Mouse (Mus musculus) megakaryocyte, embryonic 14.5 days (primary cell): ENCODE measurements around the gene Ccng1. TPM values are rescaled to one million over a fixed set of nuclear protein-coding genes. Genes with fewer than 3 reads are reported as not detected.
A peak's percentile ranks its signal among the peaks of the same experiment; 100 is the strongest.

Experiments used
- H3K27me3 ChIP-seq: replicated peaks from 2 replicates; pipeline ENCODE3; 2012; ENCODE audit warnings: inconsistent platforms
- H3K36me3 ChIP-seq: replicated peaks from 2 replicates; pipeline ENCODE3; 2012; ENCODE audit warnings: low read length, inconsistent platforms, mixed read lengths
- H3K4me1 ChIP-seq: 2 replicates; pipeline ENCODE4 v1.6.1; 2012; ENCODE audit warnings: inconsistent platforms
- H3K4me3 ChIP-seq: replicated peaks from 2 replicates; pipeline ENCODE3; 2012; ENCODE audit warnings: moderate library complexity, mild to moderate bottlenecking, inconsistent platforms
- H3K9me3 ChIP-seq: 2 replicates; pipeline ENCODE4 v1.6.1; 2012; ENCODE audit warnings: inconsistent platforms
- FLI1 ChIP-seq: IDR thresholded peaks from 2 replicates; pipeline ENCODE4 v1.6.1; 2012; ENCODE audit warnings: low read length, inconsistent platforms, mixed read lengths
- GATA1 ChIP-seq: IDR thresholded peaks from 3 replicates; pipeline ENCODE4 v1.6.1; 2012; ENCODE audit warnings: mixed read lengths, low read length, inconsistent platforms, borderline replicate concordance
- polyA plus RNA-seq: library from polyadenylated mRNA; stranded (reverse); fragments of >175 nt; gene quantifications from 2 replicates; pipeline ENCODE4 v1.2.3, GENCODE M21; 2012; ENCODE audit warnings: low replicate concordance; ENCODE audit not compliant: insufficient read depth

Ccng1 gene
- 42.4 and 46.2 TPM in 2 replicates for polyA plus RNA-seq

- Histone ChIP-seq H3K27me3 (no peaks in the 10 kb centered on the region), H3K36me3 (peaks cover 43% of the 10 kb centered on the region), H3K9me3 (no peaks in the 10 kb centered on the region), H3K4me3 (peak within 1 kb of the TSS; percentile 98), H3K4me1 (peaks cover 38% of the 10 kb centered on the region)
- TF ChIP-seq GATA1 = no peak
- no peak for TF ChIP-seq FLI1
These were observed at the start of gene Ccng1 for GRCm38 (mm10) chr11:40755109-40755627. TSS of gene Ccng1 (minus strand) at chr11:40755311.

- no peaks in the 10 kb centered on the region for H3K9me3 ChIP-seq
- H3K36me3 ChIP-seq = no peaks in the 10 kb centered on the region
- H3K4me3 ChIP-seq = no peak overlapping the region
- TF ChIP-seq GATA1 = no peak
- no peak for TF ChIP-seq FLI1
- H3K4me1 ChIP-seq = no peaks in the 10 kb centered on the region
- no peaks in the 10 kb centered on the region for H3K27me3 ChIP-seq
These were observed 35.2 kb upstream of the Ccng1 start for GRCm38 (mm10) chr11:40790307-40790706.

- Histone ChIP-seq H3K27me3 (no peaks in the 10 kb centered on the region), H3K36me3 (no peaks in the 10 kb centered on the region)
- TF ChIP-seq GATA1 = no peak
- TF ChIP-seq FLI1 = no peak
These were observed 34.6 kb upstream of the Ccng1 start for GRCm38 (mm10) chr11:40789701-40790100.

GRCm38 (mm10) chr11:40786900-40787299 lies 31.8 kb upstream of the Ccng1 start:
- Histone ChIP-seq H3K4me1 (no peaks in the 10 kb centered on the region), H3K27me3 (no peaks in the 10 kb centered on the region), H3K36me3 (no peaks in the 10 kb centered on the region), H3K9me3 (no peaks in the 10 kb centered on the region), H3K4me3 (no peak overlapping the region)
- no peak for TF ChIP-seq GATA1
- TF ChIP-seq FLI1 = no peak

More at GRCm38 (mm10) chr11:40789701-40790100, 34.6 kb upstream of the Ccng1 start:
- H3K4me1 ChIP-seq = no peaks in the 10 kb centered on the region
- H3K9me3 ChIP-seq = no peaks in the 10 kb centered on the region
- H3K4me3 ChIP-seq = no peak overlapping the region

GRCm38 (mm10) chr11:40784326-40784725 lies 29.2 kb upstream of the Ccng1 start:
- Histone ChIP-seq H3K36me3 (no peaks in the 10 kb centered on the region), H3K27me3 (no peaks in the 10 kb centered on the region)
- TF ChIP-seq FLI1 = no peak
- no peak for TF ChIP-seq GATA1

DNA sequence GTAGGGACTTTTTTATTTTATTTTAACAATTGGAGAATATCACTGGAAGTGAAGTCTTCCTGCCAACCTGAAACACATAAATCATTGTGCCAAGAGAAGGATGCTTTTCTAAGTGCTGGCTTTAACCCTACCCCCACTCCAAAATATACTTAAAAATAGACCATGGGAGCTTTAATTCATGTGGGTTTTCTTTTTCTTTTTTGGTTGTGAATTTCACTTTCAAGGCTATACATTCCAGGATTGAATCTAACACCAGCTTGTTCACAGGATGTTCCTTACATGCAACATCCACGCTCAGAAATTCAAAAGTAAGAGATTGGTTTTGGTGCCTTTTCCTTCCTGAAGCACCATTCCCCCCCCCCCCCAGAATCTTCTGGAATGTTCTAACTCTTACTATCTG lies 28.2 kb upstream of the Ccng1 start:
- Histone ChIP-seq H3K4me1 (no peaks in the 10 kb centered on the region), H3K36me3 (no peaks in the 10 kb centered on the region), H3K27me3 (no peaks in the 10 kb centered on the region), H3K4me3 (no peak overlapping the region), H3K9me3 (no peaks in the 10 kb centered on the region)
- TF ChIP-seq GATA1 (no peak), FLI1 (no peak)

More at GRCm38 (mm10) chr11:40784326-40784725, 29.2 kb upstream of the Ccng1 start:
- Histone ChIP-seq H3K4me1 (no peaks in the 10 kb centered on the region), H3K9me3 (no peaks in the 10 kb centered on the region), H3K4me3 (no peak overlapping the region)

GRCm38 (mm10) chr11:40781857-40782256 lies 26.7 kb upstream of the Ccng1 start:
- Histone ChIP-seq H3K27me3 (no peaks in the 10 kb centered on the region), H3K9me3 (no peaks in the 10 kb centered on the region), H3K4me1 (no peaks in the 10 kb centered on the region), H3K4me3 (no peak overlapping the region), H3K36me3 (no peaks in the 10 kb centered on the region)
- TF ChIP-seq FLI1 (no peak), GATA1 (no peak)

DNA sequence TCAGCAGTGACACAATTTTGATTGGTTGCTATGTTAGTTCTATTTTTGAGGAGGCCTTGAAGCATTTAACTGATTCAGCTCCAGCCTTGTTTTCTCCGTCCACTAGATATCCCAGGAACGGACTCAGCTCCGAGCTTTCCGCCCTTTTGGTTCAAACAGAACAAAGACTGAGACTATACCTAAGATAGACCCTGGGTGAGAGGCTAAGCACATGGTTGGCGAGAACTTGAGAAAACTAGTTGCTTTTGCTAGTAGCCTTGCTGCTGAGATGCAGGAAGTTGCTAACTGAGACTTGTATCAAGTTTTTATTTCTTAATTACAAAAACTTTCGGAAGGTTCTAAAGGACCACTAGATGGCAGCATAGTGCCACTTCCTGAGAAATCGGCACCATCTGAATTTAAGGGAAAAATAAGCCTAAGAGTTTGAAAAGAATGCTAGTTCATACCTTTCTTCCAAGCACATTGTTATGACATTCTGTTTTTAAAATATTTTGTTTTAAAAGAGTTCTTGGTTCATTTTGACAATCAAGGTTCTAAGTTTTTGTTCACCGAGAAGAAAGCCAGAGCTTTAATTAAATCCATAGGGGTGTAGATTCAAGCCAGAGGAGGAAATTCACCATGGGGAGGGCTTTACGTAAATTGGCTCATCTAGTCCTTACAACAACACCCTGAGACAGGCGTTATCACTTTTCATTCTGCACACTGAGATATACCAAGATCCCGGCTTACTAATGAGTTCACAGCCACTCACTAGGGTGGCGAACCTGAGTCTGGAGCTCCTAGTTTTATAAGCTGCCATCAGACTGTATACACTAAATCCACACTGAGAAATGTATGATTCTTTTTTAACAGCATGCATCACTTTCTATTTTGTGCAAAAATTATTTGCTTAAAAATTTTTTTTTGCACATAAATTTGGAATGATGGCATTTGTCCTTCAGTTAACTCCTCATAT lies 20.5 kb upstream of the Ccng1 start:
- H3K4me1 ChIP-seq = no peaks in the 10 kb centered on the region; the same call in 1 of the 2 replicates
- no peak for TF ChIP-seq FLI1
- TF ChIP-seq GATA1 = no peak
- no peaks in the 10 kb centered on the region for H3K9me3 ChIP-seq
- peaks cover 2% of the 10 kb centered on the region for H3K27me3 ChIP-seq
- no peaks in the 10 kb centered on the region for H3K36me3 ChIP-seq
- H3K4me3 ChIP-seq = no peak overlapping the region

- no peak overlapping the region for H3K4me3 ChIP-seq
- TF ChIP-seq GATA1 = no peak
- no peak for TF ChIP-seq FLI1
- no peaks in the 10 kb centered on the region for H3K9me3 ChIP-seq
- H3K36me3 ChIP-seq = no peaks in the 10 kb centered on the region
- H3K4me1 ChIP-seq = peaks cover 22% of the 10 kb centered on the region
- peaks cover 14% of the 10 kb centered on the region for H3K27me3 ChIP-seq
These were observed 9.6 kb upstream of the Ccng1 start for GRCm38 (mm10) chr11:40764690-40765089.

GRCm38 (mm10) chr11:40763395-40763794 lies 8.3 kb upstream of the Ccng1 start:
- H3K36me3 ChIP-seq = no peaks in the 10 kb centered on the region

More at GRCm38 (mm10) chr11:40763395-40763794, 8.3 kb upstream of the Ccng1 start:
- no peak for TF ChIP-seq FLI1
- no peak for TF ChIP-seq GATA1
- Histone ChIP-seq H3K4me1 (peaks cover 22% of the 10 kb centered on the region), H3K27me3 (peaks cover 10% of the 10 kb centered on the region), H3K9me3 (no peaks in the 10 kb centered on the region), H3K4me3 (peak overlapping the region; percentile 65)
